Mouse (Mus musculus) lung, adult 10 weeks (tissue): ENCODE results near the gene Brip1. TPM values are rescaled to one million over a fixed set of nuclear protein-coding genes. Genes with fewer than 3 reads are reported as not detected.

Experiments
- polyA plus RNA-seq: library from polyadenylated mRNA; stranded (reverse); fragments of 350-450 nt; fragmentation: Illumina TruSeq; extraction: RNeasy Lipid Tissue Mini Kit (QIAGEN cat#74804); gene quantifications from one replicate; pipeline ENCODE4 v1.2.3, GENCODE M21; 2014; ENCODE audit warnings: low read depth, low replicate concordance; ENCODE audit not compliant: insufficient read depth

Brip1 gene
- polyA plus RNA-seq: 0.17 TPM

DNA sequence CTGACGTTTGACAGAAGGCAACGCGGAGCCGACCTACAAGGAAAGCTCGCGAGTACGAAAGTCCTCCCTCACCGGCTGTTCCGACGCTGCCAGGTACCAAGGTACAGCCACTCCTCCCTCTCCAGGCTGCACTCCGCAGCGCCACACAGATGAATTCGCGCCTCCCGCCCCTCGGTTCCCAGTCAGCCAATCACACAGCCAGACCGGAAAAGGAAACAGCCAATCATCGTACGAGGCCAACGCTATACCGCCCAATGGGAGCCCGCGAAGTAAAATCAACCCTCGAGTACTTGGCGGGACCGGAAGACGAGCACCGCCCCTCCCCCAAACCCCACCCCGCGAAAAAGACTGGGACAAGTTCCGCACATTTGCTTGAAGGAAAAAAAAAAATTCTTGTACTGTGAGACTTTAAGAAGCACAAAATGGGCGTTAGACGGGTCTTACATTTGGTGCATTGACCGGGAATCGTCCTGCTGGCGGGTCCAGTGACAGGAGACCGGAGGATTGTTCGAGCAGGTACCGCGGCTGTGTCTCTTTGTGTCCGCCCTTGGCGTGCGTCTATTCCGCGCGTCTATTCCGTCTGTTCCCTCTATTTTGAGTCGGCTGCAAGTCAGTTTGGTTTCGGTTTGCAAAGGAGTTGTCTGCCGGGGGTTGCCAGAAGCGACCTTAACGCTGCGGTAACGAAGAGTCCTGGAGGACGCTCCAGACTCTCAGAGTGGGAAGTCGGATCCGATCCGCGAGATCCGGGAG, at the start of gene Brip1:
Gene Brip1 (minus strand): TSS at position 157 of the 750 bp plus-strand sequence.

Other genes starting within 250 kb of the Brip1 start
- gene Ints2, start 56.4 kb upstream of the Brip1 start, polyA plus RNA-seq: 2.0 TPM
- 6.5 TPM for gene Med13, start 156.4 kb upstream of the Brip1 start, polyA plus RNA-seq